Mouse (Mus musculus) ES-E14 (cell line): Measurements from ENCODE around the gene AU040320. TPM values are rescaled to one million over a fixed set of nuclear protein-coding genes. Genes with fewer than 3 reads are reported as not detected.

Source experiments
- DNase-seq: peaks from one replicate; pipeline ENCODE4 v3.0.0-alpha.2; 2013; ENCODE audit warnings: low read depth, low spot score
- H3K27ac ChIP-seq: 2 replicates; pipeline ENCODE4 v1.5.1; 2012; ENCODE audit warnings: low read depth, mild to moderate bottlenecking, low read length, moderate library complexity, mixed read lengths; ENCODE audit not compliant: poor library complexity, insufficient read depth, severe bottlenecking
- H3K36me3 ChIP-seq: 2 replicates; pipeline ENCODE4 v1.6.1; 2012; ENCODE audit warnings: mild to moderate bottlenecking, low read length, moderate library complexity, mixed read lengths; ENCODE audit not compliant: control insufficient read depth, poor library complexity, insufficient read depth, severe bottlenecking
- H3K4me1 ChIP-seq, 2 experiments: fragments of 150-350 bp in 1 of 2; sonication (generic) in 1 of 2; 2 replicates each; pipeline ENCODE4 v1.6.1; 2012; ENCODE audit warnings: low read length in 2 of 2, mild to moderate bottlenecking in 1 of 2, mixed read lengths in 1 of 2; ENCODE audit not compliant: control insufficient read depth in 2 of 2, insufficient read depth in 2 of 2, poor library complexity in 1 of 2
- H3K4me3 ChIP-seq, 2 experiments: fragments of 150-350 bp in 1 of 2; sonication (generic) in 1 of 2; 2 replicates each; pipeline ENCODE4 v1.5.1; 2012; ENCODE audit warnings: low read length in 2 of 2, low read depth in 1 of 2, mild to moderate bottlenecking in 1 of 2, mixed read lengths in 1 of 2; ENCODE audit not compliant: insufficient read depth in 1 of 2, poor library complexity in 1 of 2, severe bottlenecking in 1 of 2
- H3K9ac ChIP-seq: 2 replicates; pipeline ENCODE4 v1.6.1; 2012; ENCODE audit warnings: low read depth, mild to moderate bottlenecking, low read length, mixed read lengths; ENCODE audit not compliant: poor library complexity, insufficient read depth, severe bottlenecking
- H3K9me3 ChIP-seq: fragments of 150-350 bp; sonication (generic); 2 replicates; pipeline ENCODE4 v1.6.1; 2012; ENCODE audit warnings: low read depth, mild to moderate bottlenecking, low read length; ENCODE audit not compliant: control insufficient read depth, insufficient read depth
- CHD2 ChIP-seq: IDR thresholded peaks from 2 replicates; pipeline ENCODE4 v1.6.1; 2014; ENCODE audit warnings: mild to moderate bottlenecking, low read depth, low read length, inconsistent platforms
- HCFC1 ChIP-seq: IDR thresholded peaks from 2 replicates; pipeline ENCODE4 v1.6.1; 2012; ENCODE audit warnings: low read length, inconsistent platforms, borderline replicate concordance; ENCODE audit not compliant: insufficient read depth
- MAFK ChIP-seq: IDR thresholded peaks from 2 replicates; pipeline ENCODE4 v1.6.1; 2014; ENCODE audit warnings: mild to moderate bottlenecking, low read depth, low read length, inconsistent platforms; ENCODE audit not compliant: insufficient read depth
- ZC3H11A ChIP-seq: IDR thresholded peaks from 2 replicates; pipeline ENCODE4 v1.6.1; 2012; ENCODE audit warnings: low read depth, mild to moderate bottlenecking, inconsistent platforms, low read length, borderline replicate concordance
- ZNF384 ChIP-seq: IDR thresholded peaks from 2 replicates; pipeline ENCODE4 v1.6.1; 2012; ENCODE audit warnings: low read depth, low read length, inconsistent platforms
- in situ Hi-C, 2 experiments: fragments of 600-800 bp; cut with MboI; formaldehyde crosslinking; loops; one replicate each; pipeline ENCODE4 v1.15.1; 2025; ENCODE audit warnings: low sequenced_read_pairs in 2 of 2, inconsistent platforms in 1 of 2; ENCODE audit not compliant: unreplicated experiment in 2 of 2
- total RNA-seq: library from RNA; depleted of rRNA; stranded (reverse); fragments of 300-350 nt; gene quantifications from 2 replicates; pipeline ENCODE4 v1.2.3, GENCODE M21; 2012

The AU040320 gene
- total RNA-seq, 1 experiment, result 11.3 TPM

- TF ChIP-seq HCFC1 (no peak), ZC3H11A (no peak), ZNF384 (no peak), CHD2 (no peak), MAFK (no peak)
- peaks cover 4% of the 10 kb centered on the region; the same call in 1 of the 2 replicates for H3K36me3 ChIP-seq
- no peak for DNase-seq
- H3K27ac ChIP-seq, result no peak overlapping the region
- H3K9me3 ChIP-seq, result no peaks in the 10 kb centered on the region
- in situ Hi-C loops, result no loop called here
- H3K9ac ChIP-seq, result no peak overlapping the region
- H3K4me1 ChIP-seq, result peaks cover 0 to 7% of the 10 kb centered on the region in 2 experiments; a peak in 1 of 4 replicates
- H3K4me3 ChIP-seq, result peak overlapping the region in 1 of 2 experiments; percentile 76; a peak in 1 of 4 replicates
These were observed 1.5 kb downstream of the AU040320 start for GRCm38 (mm10) chr4:126754736-126755374.

- no peak for DNase-seq
- H3K36me3 ChIP-seq, result no peaks in the 10 kb centered on the region
- H3K4me1 ChIP-seq, result 0 out of 4 replicates have a peak, but pooled peaks cover 0 to 1% of the 10 kb centered on the region in 2 experiments
- no peaks in the 10 kb centered on the region for H3K9me3 ChIP-seq
- H3K27ac ChIP-seq, result no peak overlapping the region
- no peak for TF ChIP-seq ZC3H11A
- TF ChIP-seq ZNF384, result no peak
- TF ChIP-seq MAFK, result no peak
- no peak for TF ChIP-seq CHD2
- TF ChIP-seq HCFC1, result no peak
- no peak overlapping the region for H3K9ac ChIP-seq
- no peak overlapping the region for H3K4me3 ChIP-seq
- in situ Hi-C loops, result no loop called here
These were observed 3.4 kb downstream of the AU040320 start for GRCm38 (mm10) chr4:126756766-126757165.

GRCm38 (mm10) chr4:126758299-126758698 lies 5.0 kb downstream of the AU040320 start:
- DNase-seq, result no peak
- in situ Hi-C loops, result no loop called here
- Histone ChIP-seq H3K4me3 (no peak overlapping the region), H3K36me3 (no peaks in the 10 kb centered on the region), H3K27ac (no peak overlapping the region), H3K9ac (no peak overlapping the region), H3K9me3 (no peaks in the 10 kb centered on the region), H3K4me1 (no peaks in the 10 kb centered on the region)
- no peak for TF ChIP-seq MAFK
- no peak for TF ChIP-seq ZC3H11A
- TF ChIP-seq ZNF384, result no peak
- no peak for TF ChIP-seq CHD2
- TF ChIP-seq HCFC1, result no peak

GRCm38 (mm10) chr4:126759435-126759834 lies 6.1 kb downstream of the AU040320 start:
- no peak for TF ChIP-seq HCFC1
- no peak for TF ChIP-seq ZNF384
- TF ChIP-seq ZC3H11A, result no peak
- no peak for TF ChIP-seq MAFK
- no peak for TF ChIP-seq CHD2
- Histone ChIP-seq H3K4me3 (no peak overlapping the region), H3K36me3 (no peaks in the 10 kb centered on the region), H3K9me3 (no peaks in the 10 kb centered on the region), H3K27ac (no peak overlapping the region), H3K9ac (no peak overlapping the region), H3K4me1 (no peaks in the 10 kb centered on the region)
- DNase-seq, result no peak
- in situ Hi-C loops, result no loop called here

DNA sequence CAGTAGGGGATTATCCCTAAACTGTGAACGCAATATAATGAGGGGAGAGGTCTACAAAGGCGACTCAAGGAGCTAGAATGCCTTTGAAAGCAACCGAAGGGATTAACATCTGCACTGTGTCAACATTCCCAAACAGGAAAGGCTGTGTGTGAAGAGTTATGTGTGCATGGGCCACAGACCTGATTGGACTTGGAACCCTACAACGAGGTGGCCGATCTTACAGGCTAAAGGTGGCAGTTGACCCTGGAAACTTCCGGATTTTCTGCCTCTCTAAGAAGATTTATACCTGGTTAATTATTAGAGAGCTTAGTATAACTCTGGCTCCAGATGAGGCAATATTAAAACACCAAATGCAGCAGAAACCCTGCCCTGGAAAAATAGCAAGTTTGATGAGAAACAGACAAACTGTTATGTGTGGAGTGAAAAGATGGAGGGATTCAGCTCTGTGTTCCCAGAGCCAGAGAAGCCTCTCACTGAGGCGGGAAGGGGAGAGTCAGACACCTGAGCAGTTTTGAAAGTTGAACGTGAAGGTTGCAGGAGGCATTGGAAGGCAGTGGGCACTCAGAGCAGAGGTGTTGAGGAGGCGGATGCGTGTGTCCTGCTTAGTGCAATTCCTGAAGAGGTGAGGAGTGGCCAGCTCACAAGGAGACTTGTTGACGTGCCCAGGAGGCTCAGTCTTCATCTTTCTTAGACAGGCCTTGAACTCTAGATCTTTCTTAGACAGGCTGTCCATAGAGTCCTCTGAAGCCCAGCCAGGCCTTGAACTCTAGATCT lies 9.4 kb downstream of the AU040320 start:
- Histone ChIP-seq H3K9me3 (no peaks in the 10 kb centered on the region), H3K4me1 (no peaks in the 10 kb centered on the region), H3K9ac (no peak overlapping the region), H3K4me3 (no peak overlapping the region), H3K36me3 (no peaks in the 10 kb centered on the region), H3K27ac (no peak overlapping the region)
- DNase-seq, result no peak
- in situ Hi-C loops, result no loop called here
- no peak for TF ChIP-seq HCFC1
- no peak for TF ChIP-seq MAFK
- TF ChIP-seq ZNF384, result no peak
- TF ChIP-seq ZC3H11A, result no peak
- TF ChIP-seq CHD2, result no peak
